Mouse (Mus musculus) midbrain, embryonic 11.5 days (tissue): Measurements from ENCODE around the gene Zbtb7a. TPM values are rescaled to one million over a fixed set of nuclear protein-coding genes. Genes with fewer than 3 reads are reported as not detected.
A peak's percentile ranks its signal among the peaks of the same experiment; 100 is the strongest.

Source experiments
- ATAC-seq: fragments of 200-750 bp; cut with Nextera tagmentation; 2 replicates; pipeline ENCODE4 v1.8.0; 2017; ENCODE audit warnings: moderate TSS enrichment, moderate library complexity; ENCODE audit not compliant: low FRiP score
- DNase-seq: peaks from one replicate; pipeline ENCODE4 v3.0.0; 2015; ENCODE audit warnings: low spot score; ENCODE audit errors: missing footprints
- H3K27ac ChIP-seq: fragments of 300-500 bp; sonication (generic); 2 replicates; pipeline ENCODE4 v1.5.1; 2014; ENCODE audit warnings: low read depth, low read length
- H3K27me3 ChIP-seq: fragments of 300-500 bp; sonication (generic); 2 replicates; pipeline ENCODE4 v1.6.1; 2014; ENCODE audit warnings: mild to moderate bottlenecking, low read length, moderate library complexity, mixed read lengths; ENCODE audit not compliant: control insufficient read depth, insufficient read depth
- H3K36me3 ChIP-seq: fragments of 300-500 bp; sonication (generic); 2 replicates; pipeline ENCODE4 v1.6.1; 2014; ENCODE audit warnings: mild to moderate bottlenecking, low read length, moderate library complexity, mixed read lengths; ENCODE audit not compliant: control insufficient read depth, insufficient read depth
- H3K4me1 ChIP-seq: fragments of 300-500 bp; sonication (generic); 2 replicates; pipeline ENCODE4 v1.6.1; 2014; ENCODE audit warnings: low read length; ENCODE audit not compliant: control insufficient read depth, insufficient read depth
- H3K4me2 ChIP-seq: fragments of 300-500 bp; sonication (generic); 2 replicates; pipeline ENCODE4 v1.6.1; 2014; ENCODE audit warnings: mild to moderate bottlenecking, moderate library complexity
- H3K4me3 ChIP-seq: fragments of 300-500 bp; sonication (generic); 2 replicates; pipeline ENCODE4 v1.5.1; 2014; ENCODE audit warnings: low read depth, low read length
- H3K9ac ChIP-seq: fragments of 300-500 bp; sonication (generic); 2 replicates; pipeline ENCODE4 v1.6.1; 2014; ENCODE audit warnings: low read length
- H3K9me3 ChIP-seq: fragments of 300-500 bp; sonication (generic); 2 replicates; pipeline ENCODE4 v1.6.1; 2016; ENCODE audit warnings: low read length; ENCODE audit not compliant: control insufficient read depth
- WGBS: fragments of 180-500 bp; shearing (Covaris S2); extraction: QIAGEN DNeasy Blood & Tissue Kit; methylation state at CpG from one replicate; pipeline ENCODE4 v1.1.7; 2014; 5-methylcytosine and 5-hydroxymethylcytosine counted together
- polyA plus RNA-seq: library from polyadenylated mRNA; unstranded; fragments of >200 nt; fragmentation: Nextera tagmentation; extraction: Ambion mirVana; gene quantifications from 2 replicates; pipeline ENCODE4 v1.2.1, GENCODE M21; 2014

Zbtb7a gene
- polyA plus RNA-seq, 1 experiment from 2014 or later: 5.3 TPM

GRCm38 (mm10) chr10:81137252-81138130 is 2.5 kb downstream of the Zbtb7a start:
- ATAC-seq: peak; percentile 90
- no peaks in the 10 kb centered on the region for H3K9me3 ChIP-seq
- peak overlapping the region; percentile 87 for H3K27ac ChIP-seq
- H3K36me3 ChIP-seq: no peaks in the 10 kb centered on the region
- H3K9ac ChIP-seq: peak overlapping the region; percentile 89
- peak overlapping the region; percentile 98 for H3K4me2 ChIP-seq
- peaks cover 41% of the 10 kb centered on the region for H3K4me1 ChIP-seq
- under 1% methylated on average over 72 of the region's 89 CpGs for WGBS
- H3K27me3 ChIP-seq: peaks cover 32% of the 10 kb centered on the region
- peak; percentile 100 for DNase-seq
- H3K4me3 ChIP-seq: peak overlapping the region; percentile 78

- Histone ChIP-seq H3K27me3 (peaks cover 27% of the 10 kb centered on the region), H3K4me1 (peaks cover 42% of the 10 kb centered on the region), H3K36me3 (no peaks in the 10 kb centered on the region), H3K4me2 (peak overlapping the region; percentile 79), H3K27ac (peak overlapping the region; percentile 87), H3K9me3 (no peaks in the 10 kb centered on the region), H3K4me3 (peak overlapping the region; percentile 78), H3K9ac (peak overlapping the region; percentile 89)
- 2% methylated on average over 19 of the region's 24 CpGs for WGBS
- peak; percentile 92 for DNase-seq
- no peak for ATAC-seq
Measured at GRCm38 (mm10) chr10:81138131-81138782, 3.2 kb downstream of the Zbtb7a start.

GRCm38 (mm10) chr10:81138821-81139528 is 4.0 kb downstream of the Zbtb7a start:
- Histone ChIP-seq H3K36me3 (peaks cover 6% of the 10 kb centered on the region), H3K9ac (peak overlapping the region; percentile 89), H3K27me3 (peaks cover 21% of the 10 kb centered on the region), H3K9me3 (no peaks in the 10 kb centered on the region), H3K4me2 (peak overlapping the region; percentile 79), H3K4me3 (peak overlapping the region; percentile 78), H3K27ac (0 out of 2 replicates have a peak overlapping the region, but pooled peaks have one; percentile 3), H3K4me1 (peaks cover 42% of the 10 kb centered on the region)
- DNase-seq: no peak
- ATAC-seq: no peak
- 59% methylated on average over 11 of the region's 11 CpGs for WGBS

- H3K27ac ChIP-seq: no peak overlapping the region
- H3K4me3 ChIP-seq: peak overlapping the region; percentile 78; the same call in 1 of the 2 replicates
- H3K9me3 ChIP-seq: no peaks in the 10 kb centered on the region
- 69% methylated on average over 4 of the region's 4 CpGs for WGBS
- peaks cover 11% of the 10 kb centered on the region for H3K36me3 ChIP-seq
- peak overlapping the region; percentile 79 for H3K4me2 ChIP-seq
- H3K9ac ChIP-seq: peak overlapping the region; percentile 25; the same call in 1 of the 2 replicates
- ATAC-seq (no peak), DNase-seq (no peak)
- H3K27me3 ChIP-seq: peaks cover 16% of the 10 kb centered on the region
- H3K4me1 ChIP-seq: peaks cover 42% of the 10 kb centered on the region
Measured at GRCm38 (mm10) chr10:81139529-81139846, 4.5 kb downstream of the Zbtb7a start.

GRCm38 (mm10) chr10:81140005-81140404 is 5.0 kb downstream of the Zbtb7a start:
- no peak overlapping the region for H3K27ac ChIP-seq
- 61% methylated on average over 8 of the region's 8 CpGs for WGBS
- peaks cover 11% of the 10 kb centered on the region for H3K27me3 ChIP-seq
- no peaks in the 10 kb centered on the region for H3K9me3 ChIP-seq
- peak overlapping the region; percentile 25; the same call in 1 of the 2 replicates for H3K9ac ChIP-seq
- no peak overlapping the region for H3K4me3 ChIP-seq
- DNase-seq: no peak
- peaks cover 42% of the 10 kb centered on the region for H3K4me1 ChIP-seq
- no peak overlapping the region; the same call in 1 of the 2 replicates for H3K4me2 ChIP-seq
- peaks cover 16% of the 10 kb centered on the region for H3K36me3 ChIP-seq
- no peak for ATAC-seq

- Histone ChIP-seq H3K27ac (no peak overlapping the region), H3K4me1 (peaks cover 34% of the 10 kb centered on the region), H3K36me3 (peaks cover 21% of the 10 kb centered on the region), H3K9ac (peak overlapping the region; percentile 24), H3K27me3 (peaks cover 2% of the 10 kb centered on the region), H3K9me3 (no peaks in the 10 kb centered on the region), H3K4me3 (no peak overlapping the region), H3K4me2 (no peak overlapping the region)
- DNase-seq: no peak
- no peak for ATAC-seq
- WGBS: 73% methylated on average over 10 of the region's 10 CpGs
Measured at GRCm38 (mm10) chr10:81140717-81141454, 5.9 kb downstream of the Zbtb7a start.

GRCm38 (mm10) chr10:81141455-81142210 is 6.6 kb downstream of the Zbtb7a start:
- whole genome bisulfite sequencing: 87% methylated on average over 7 of the region's 7 CpGs
- Histone ChIP-seq H3K27me3 (no peaks in the 10 kb centered on the region), H3K4me1 (peaks cover 32% of the 10 kb centered on the region), H3K4me2 (no peak overlapping the region), H3K36me3 (peaks cover 24% of the 10 kb centered on the region), H3K9ac (no peak overlapping the region), H3K9me3 (no peaks in the 10 kb centered on the region), H3K27ac (no peak overlapping the region), H3K4me3 (no peak overlapping the region)
- DNase-seq: no peak
- ATAC-seq: no peak

GRCm38 (mm10) chr10:81142551-81142981 is 7.5 kb downstream of the Zbtb7a start:
- H3K27ac ChIP-seq: no peak overlapping the region
- no peak for DNase-seq
- WGBS: 82% methylated on average over 5 of the region's 5 CpGs
- H3K4me3 ChIP-seq: no peak overlapping the region
- peaks cover 26% of the 10 kb centered on the region for H3K36me3 ChIP-seq
- no peak overlapping the region for H3K4me2 ChIP-seq
- H3K27me3 ChIP-seq: no peaks in the 10 kb centered on the region
- H3K4me1 ChIP-seq: peaks cover 32% of the 10 kb centered on the region
- ATAC-seq: no peak
- H3K9me3 ChIP-seq: no peaks in the 10 kb centered on the region
- H3K9ac ChIP-seq: no peak overlapping the region; the same call in 1 of the 2 replicates
